Mouse (Mus musculus) heart, postnatal 0 days (tissue): Measurements from ENCODE around the gene Negr1. TPM values are rescaled to one million over a fixed set of nuclear protein-coding genes. Genes with fewer than 3 reads are reported as not detected.

ENCODE experiments used
- ATAC-seq: fragments of 200-750 bp; cut with Nextera tagmentation; 2 replicates; pipeline ENCODE4 v1.8.0; 2017; ENCODE audit warnings: low read depth, moderate number of reproducible peaks, moderate library complexity; ENCODE audit not compliant: insufficient read depth
- DNase-seq: peaks from one replicate; pipeline ENCODE4 v3.0.0-alpha.2; 2016; ENCODE audit warnings: low spot score
- H3K27ac ChIP-seq: fragments of 300-500 bp; sonication (generic); 2 replicates; pipeline ENCODE4 v1.5.1; 2014; ENCODE audit warnings: low read depth, mild to moderate bottlenecking
- H3K27me3 ChIP-seq: fragments of 300-500 bp; sonication (generic); 2 replicates; pipeline ENCODE4 v1.6.1; 2014; ENCODE audit warnings: low read length, mixed read lengths; ENCODE audit not compliant: control insufficient read depth, insufficient read depth
- H3K36me3 ChIP-seq: fragments of 300-500 bp; sonication (generic); replicated peaks from 2 replicates; pipeline ENCODE4 v1.6.1; 2014; ENCODE audit warnings: low read length, mixed read lengths; ENCODE audit not compliant: control insufficient read depth, insufficient read depth
- H3K4me1 ChIP-seq: fragments of 300-500 bp; sonication (generic); 2 replicates; pipeline ENCODE4 v1.6.1; 2014; ENCODE audit warnings: antibody characterized with exemption; ENCODE audit not compliant: control insufficient read depth, insufficient read depth
- H3K4me2 ChIP-seq: fragments of 300-500 bp; sonication (generic); 2 replicates; pipeline ENCODE4 v1.6.1; 2014; ENCODE audit warnings: low read depth, mild to moderate bottlenecking, low read length, moderate library complexity
- H3K4me3 ChIP-seq: fragments of 300-500 bp; sonication (generic); 2 replicates; pipeline ENCODE4 v1.5.1; 2014; ENCODE audit warnings: low read depth, low read length
- H3K9ac ChIP-seq: fragments of 300-500 bp; sonication (generic); replicated peaks from 2 replicates; pipeline ENCODE4 v1.6.1; 2014; ENCODE audit warnings: low read depth, low read length, mixed read lengths
- H3K9me3 ChIP-seq: fragments of 300-500 bp; sonication (generic); replicated peaks from 2 replicates; pipeline ENCODE4 v1.6.1; 2016; ENCODE audit warnings: low read length; ENCODE audit not compliant: control insufficient read depth
- CTCF ChIP-seq: IDR thresholded peaks from 2 replicates; pipeline ENCODE4 v1.5.1; 2016; ENCODE audit warnings: antibody characterized with exemption, control low read depth, low read depth
- EP300 ChIP-seq: IDR thresholded peaks from 2 replicates; pipeline ENCODE4 v1.6.1; 2016; ENCODE audit warnings: antibody characterized with exemption, low read depth
- WGBS: fragments of 180-500 bp; shearing (Covaris S2); extraction: QIAGEN DNeasy Blood & Tissue Kit; methylation state at CpG from one replicate; pipeline ENCODE4 v1.1.7; 2014; 5-methylcytosine and 5-hydroxymethylcytosine counted together
- polyA plus RNA-seq: library from polyadenylated mRNA; unstranded; fragments of >200 nt; fragmentation: Nextera tagmentation; extraction: Ambion mirVana; gene quantifications from 2 replicates; pipeline ENCODE4 v1.2.1, GENCODE M21; 2015
- total RNA-seq: library from RNA; depleted of rRNA; stranded (reverse); fragments of >200 nt; gene quantifications from 2 replicates; pipeline ENCODE4 v1.2.3, GENCODE M21; 2014; ENCODE audit warnings: low replicate concordance

The Negr1 gene
- total and polyA plus RNA-seq, 2 experiments from 2014 or later, result 0.55 to 2.0 TPM

DNA sequence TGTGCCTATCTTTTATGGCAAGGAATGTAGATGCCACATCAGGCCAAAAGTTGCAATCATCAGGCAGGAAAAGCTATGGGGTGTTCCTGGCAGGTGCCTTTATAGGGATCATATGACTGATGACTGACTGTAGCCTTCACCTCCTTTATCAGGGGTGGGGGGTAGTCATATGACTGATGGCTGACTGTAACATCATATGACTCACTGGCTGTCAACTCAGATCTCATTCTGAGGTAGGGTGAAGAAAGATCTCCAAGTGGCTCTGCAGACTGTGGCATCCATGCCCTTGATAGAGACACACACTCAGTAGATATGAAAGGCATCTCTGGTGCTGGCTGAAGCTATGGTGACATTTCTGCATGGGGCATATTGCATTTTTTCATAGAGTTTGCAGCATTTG lies 504.7 kb downstream of the Negr1 start:
- Histone ChIP-seq H3K9ac (no peak overlapping the region), H3K27ac (no peak overlapping the region), H3K4me2 (no peak overlapping the region), H3K4me1 (no peaks in the 10 kb centered on the region), H3K36me3 (no peaks in the 10 kb centered on the region), H3K9me3 (no peaks in the 10 kb centered on the region), H3K27me3 (no peaks in the 10 kb centered on the region), H3K4me3 (no peak overlapping the region)
- DNase-seq (no peak), ATAC-seq (peak; percentile 30; the same call in 1 of the 2 replicates)
- no peak for TF ChIP-seq EP300
- no peak for TF ChIP-seq CTCF

DNA sequence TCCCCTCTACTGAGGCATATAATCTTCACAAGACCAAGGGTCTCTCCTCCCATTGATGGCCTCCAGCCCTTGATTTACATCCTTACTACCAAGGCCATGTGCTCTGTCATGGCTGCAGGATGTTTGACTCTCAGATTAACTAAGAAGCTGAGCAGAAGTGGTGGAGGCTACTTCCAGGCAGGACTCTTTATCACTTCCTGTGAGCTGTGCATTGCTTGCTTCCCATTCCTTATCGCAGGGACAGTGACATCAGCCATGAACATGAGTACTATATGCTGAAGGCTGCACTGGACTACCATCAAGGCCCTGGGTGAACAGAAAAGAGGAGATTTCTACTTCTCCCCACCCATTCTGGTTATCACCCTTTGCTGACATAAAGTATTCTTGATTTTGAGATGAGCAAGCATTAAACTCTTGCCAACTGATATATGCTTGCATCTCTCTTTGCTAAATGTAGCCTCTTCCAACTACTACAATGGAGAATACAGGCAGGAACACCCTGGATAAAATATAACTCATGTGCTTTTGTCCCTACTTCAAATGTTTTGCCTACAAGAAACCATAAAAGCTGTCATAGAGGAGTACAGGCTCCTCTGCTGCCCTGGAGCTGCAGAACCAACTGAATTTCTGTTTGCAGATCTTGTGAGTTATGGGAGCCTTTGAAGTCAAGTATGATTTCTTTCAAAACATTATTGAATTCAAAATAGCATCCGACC lies 517.8 kb downstream of the Negr1 start:
- no peak overlapping the region for H3K27ac ChIP-seq
- ATAC-seq (no peak), DNase-seq (no peak)
- no peak overlapping the region for H3K9ac ChIP-seq
- no peaks in the 10 kb centered on the region for H3K36me3 ChIP-seq
- TF ChIP-seq EP300, result no peak
- no peak for TF ChIP-seq CTCF
- H3K4me3 ChIP-seq, result no peak overlapping the region
- no peaks in the 10 kb centered on the region for H3K4me1 ChIP-seq
- H3K9me3 ChIP-seq, result no peaks in the 10 kb centered on the region
- H3K27me3 ChIP-seq, result no peaks in the 10 kb centered on the region
- H3K4me2 ChIP-seq, result no peak overlapping the region
- WGBS, result 51% methylated on average over 2 of the region's 2 CpGs

DNA sequence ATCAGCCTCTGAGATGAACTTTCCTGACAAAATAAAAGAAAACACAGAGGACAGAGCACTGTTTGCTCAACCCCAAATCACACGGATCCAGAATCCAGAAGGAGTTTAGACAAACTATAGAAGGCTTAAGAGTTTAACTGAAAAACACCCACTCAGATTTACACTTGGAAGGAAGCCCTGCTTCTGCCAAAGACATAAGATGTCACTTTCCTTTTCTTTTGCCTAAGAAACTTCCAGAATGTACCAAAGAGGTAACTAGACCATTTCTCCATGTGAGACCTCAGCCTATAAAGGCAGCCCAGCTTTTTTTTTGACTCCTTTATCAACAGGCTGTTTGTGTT lies 518.3 kb downstream of the Negr1 start:
- H3K4me1 ChIP-seq, result no peaks in the 10 kb centered on the region
- no peaks in the 10 kb centered on the region for H3K27me3 ChIP-seq
- no peaks in the 10 kb centered on the region for H3K9me3 ChIP-seq
- no peak overlapping the region for H3K4me2 ChIP-seq
- DNase-seq, result no peak
- no peak for ATAC-seq
- WGBS, result 45% methylated on average over 1 of the region's 1 CpGs
- no peak overlapping the region for H3K9ac ChIP-seq
- H3K4me3 ChIP-seq, result no peak overlapping the region
- no peak overlapping the region for H3K27ac ChIP-seq
- no peaks in the 10 kb centered on the region for H3K36me3 ChIP-seq
- TF ChIP-seq EP300 (no peak), CTCF (no peak)

- WGBS, result 72% methylated on average over 1 of the region's 1 CpGs
- H3K4me2 ChIP-seq, result no peak overlapping the region
- no peak for TF ChIP-seq EP300
- TF ChIP-seq CTCF, result no peak
These were observed 519.0 kb downstream of the Negr1 start for GRCm38 (mm10) chr3:157080585-157080984.

DNA sequence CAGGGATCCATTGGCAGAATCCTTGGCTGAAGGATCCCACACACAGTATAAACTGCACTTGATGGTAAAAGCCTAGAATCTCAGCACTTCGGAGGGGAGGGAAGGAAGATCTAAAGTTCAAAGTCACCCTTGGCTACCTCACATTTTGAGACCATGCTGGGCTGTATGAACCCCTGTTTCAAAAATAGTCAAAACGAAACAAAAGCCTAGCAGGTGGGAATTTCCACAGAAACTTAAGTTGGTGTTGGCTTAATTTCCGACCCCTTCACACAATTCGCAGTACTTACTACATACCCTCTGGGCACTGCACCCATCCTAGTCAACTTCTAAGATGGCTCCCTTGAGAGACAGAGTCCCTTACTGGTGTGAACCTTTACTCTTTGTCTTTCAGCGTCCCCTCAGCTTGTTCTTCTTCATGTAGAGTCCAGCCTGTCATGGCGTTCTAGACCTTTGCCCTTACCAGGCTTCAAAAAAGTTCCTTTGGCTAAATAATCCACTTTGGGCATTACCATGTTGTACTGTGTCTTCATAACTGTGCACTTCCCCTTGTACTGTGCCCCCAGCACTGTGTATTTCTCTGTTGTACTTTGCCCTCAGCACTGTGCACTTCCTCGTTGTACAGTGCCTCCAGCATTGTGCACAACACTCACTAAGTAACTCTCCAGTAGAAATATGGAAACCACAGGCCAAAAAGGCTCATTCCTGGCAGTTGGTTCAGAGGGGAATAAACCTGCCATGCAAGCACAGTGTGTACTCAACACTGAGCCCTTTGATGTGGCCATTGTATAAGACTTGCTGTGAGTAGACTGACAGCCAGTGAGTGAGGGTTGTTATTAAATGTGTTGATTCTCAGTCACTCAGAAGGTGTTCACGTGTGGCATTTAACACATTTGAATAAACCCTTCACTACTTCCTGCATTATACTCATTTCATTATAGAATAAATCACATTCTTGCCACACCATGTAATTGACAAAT lies 521.5 kb downstream of the Negr1 start:
- no peak overlapping the region for H3K9ac ChIP-seq
- no peaks in the 10 kb centered on the region for H3K9me3 ChIP-seq
- H3K4me3 ChIP-seq, result no peak overlapping the region
- ATAC-seq, result no peak
- WGBS, result 81% methylated on average over 8 of the region's 8 CpGs
- H3K4me2 ChIP-seq, result no peak overlapping the region
- no peaks in the 10 kb centered on the region for H3K27me3 ChIP-seq
- no peaks in the 10 kb centered on the region for H3K4me1 ChIP-seq
- H3K36me3 ChIP-seq, result no peaks in the 10 kb centered on the region
- no peak overlapping the region for H3K27ac ChIP-seq
- no peak for DNase-seq
- TF ChIP-seq EP300 (no peak), CTCF (no peak)

More at GRCm38 (mm10) chr3:157080585-157080984, 519.0 kb downstream of the Negr1 start:
- Histone ChIP-seq H3K36me3 (no peaks in the 10 kb centered on the region), H3K9ac (no peak overlapping the region), H3K27ac (no peak overlapping the region), H3K27me3 (no peaks in the 10 kb centered on the region), H3K4me1 (no peaks in the 10 kb centered on the region), H3K4me3 (no peak overlapping the region), H3K9me3 (no peaks in the 10 kb centered on the region)
- DNase-seq (no peak), ATAC-seq (no peak)
